Mouse (Mus musculus): ENCODE measurements around the gene Dkk3. TPM values are rescaled to one million over a fixed set of nuclear protein-coding genes. Genes with fewer than 3 reads are reported as not detected.

Gene Dkk3
- polyA plus RNA-seq, 1 experiment from 2014 or later: 18.5 TPM

DNA sequence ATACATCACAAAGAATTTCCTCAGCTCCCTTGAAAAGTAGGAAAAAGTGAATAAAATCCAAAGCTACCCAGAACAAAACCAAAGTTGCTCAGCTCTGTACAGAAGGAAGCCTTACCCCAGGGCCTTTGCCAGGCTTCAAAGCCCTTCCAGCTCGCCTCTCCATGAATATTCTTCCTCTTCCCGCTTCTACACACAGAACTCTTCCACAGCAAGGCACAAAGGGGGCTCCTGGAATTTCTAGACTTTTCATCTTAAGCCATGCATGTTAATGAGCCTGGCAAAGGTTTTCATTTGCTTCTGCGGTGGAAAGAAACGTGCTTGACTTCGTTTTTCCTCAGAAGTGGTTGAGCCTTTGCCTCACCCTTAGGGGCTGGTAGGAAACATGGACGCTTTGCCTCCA, 26.9 kb downstream of the Dkk3 start:
- ATAC-seq (ENCODE audit: low FRiP score, low TSS enrichment): no peak
- Histone ChIP-seq H3K27me3 (ENCODE audit: control insufficient read depth, insufficient read depth, low read length) (no peaks in the 10 kb centered on the region), H3K36me3 (ENCODE audit: control insufficient read depth, insufficient read depth, low read length) (no peaks in the 10 kb centered on the region), H3K4me1 (ENCODE audit: control insufficient read depth, insufficient read depth, low read length) (no peaks in the 10 kb centered on the region), H3K4me3 (replicated peaks; ENCODE audit: low read depth, low read length) (no peak overlapping the region), H3K27ac (replicated peaks; ENCODE audit: low read depth, low read length) (no peak overlapping the region), H3K9me3 (ENCODE audit: control insufficient read depth, low read length) (no peaks in the 10 kb centered on the region), H3K4me2 (ENCODE audit: low read length) (no peak overlapping the region), H3K9ac (replicated peaks; ENCODE audit: low read length) (no peak overlapping the region)
- DNase-seq: peak; percentile 47
- 43% methylated on average over 6 of the region's 6 CpGs for WGBS

- Histone ChIP-seq H3K4me1 (ENCODE audit: control insufficient read depth, insufficient read depth, low read length) (no peaks in the 10 kb centered on the region), H3K9me3 (ENCODE audit: control insufficient read depth, low read length) (no peaks in the 10 kb centered on the region), H3K4me2 (ENCODE audit: low read length) (no peak overlapping the region), H3K36me3 (ENCODE audit: control insufficient read depth, insufficient read depth, low read length) (no peaks in the 10 kb centered on the region), H3K4me3 (replicated peaks; ENCODE audit: low read depth, low read length) (no peak overlapping the region), H3K27ac (replicated peaks; ENCODE audit: low read depth, low read length) (no peak overlapping the region), H3K27me3 (ENCODE audit: control insufficient read depth, insufficient read depth, low read length) (no peaks in the 10 kb centered on the region), H3K9ac (replicated peaks; ENCODE audit: low read length) (no peak overlapping the region)
- ATAC-seq (ENCODE audit: low FRiP score, low TSS enrichment) (no peak), DNase-seq (no peak)
- 99% methylated on average over 3 of the region's 3 CpGs for WGBS
These were observed 28.2 kb downstream of the Dkk3 start for GRCm38 (mm10) chr7:112130660-112131059.

GRCm38 (mm10) chr7:112129851-112130250, 29.0 kb downstream of the Dkk3 start:
- no peak for DNase-seq
- Histone ChIP-seq H3K36me3 (ENCODE audit: control insufficient read depth, insufficient read depth, low read length) (no peaks in the 10 kb centered on the region), H3K9me3 (ENCODE audit: control insufficient read depth, low read length) (no peaks in the 10 kb centered on the region), H3K4me1 (ENCODE audit: control insufficient read depth, insufficient read depth, low read length) (no peaks in the 10 kb centered on the region), H3K9ac (replicated peaks; ENCODE audit: low read length) (no peak overlapping the region), H3K27me3 (ENCODE audit: control insufficient read depth, insufficient read depth, low read length) (no peaks in the 10 kb centered on the region), H3K27ac (replicated peaks; ENCODE audit: low read depth, low read length) (no peak overlapping the region), H3K4me2 (ENCODE audit: low read length) (no peak overlapping the region), H3K4me3 (replicated peaks; ENCODE audit: low read depth, low read length) (no peak overlapping the region)
- no peak for ATAC-seq (ENCODE audit: low FRiP score, low TSS enrichment)
- WGBS: 71% methylated on average over 6 of the region's 6 CpGs

- H3K4me1 ChIP-seq (ENCODE audit: control insufficient read depth, insufficient read depth, low read length): no peaks in the 10 kb centered on the region
These were observed 30.0 kb downstream of the Dkk3 start for GRCm38 (mm10) chr7:112128810-112129209.

DNA sequence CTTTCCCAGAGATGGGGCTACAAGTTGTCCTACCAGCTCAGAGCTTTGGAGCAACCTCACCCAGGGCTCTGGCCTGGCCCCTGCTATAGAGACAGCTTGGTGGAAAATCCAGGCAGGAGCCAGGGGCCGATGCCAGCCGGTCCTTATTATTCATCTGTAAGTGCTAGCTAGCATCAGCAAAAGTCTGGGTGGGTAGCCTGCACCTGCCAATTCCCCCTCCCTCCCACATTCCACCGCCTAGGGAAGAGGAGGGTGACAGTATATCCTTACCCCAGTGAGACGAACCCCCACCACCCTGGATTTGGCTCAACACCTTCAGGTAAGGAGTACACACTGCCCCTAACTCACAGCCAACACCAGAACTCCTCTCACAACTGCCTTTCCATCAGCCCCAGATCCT, 30.9 kb downstream of the Dkk3 start:
- ATAC-seq (ENCODE audit: low FRiP score, low TSS enrichment) (no peak), DNase-seq (no peak)
- no peaks in the 10 kb centered on the region for H3K4me1 ChIP-seq (ENCODE audit: control insufficient read depth, insufficient read depth, low read length)
- 84% methylated on average over 4 of the region's 4 CpGs for WGBS
- no peaks in the 10 kb centered on the region for H3K27me3 ChIP-seq (ENCODE audit: control insufficient read depth, insufficient read depth, low read length)
- no peaks in the 10 kb centered on the region for H3K9me3 ChIP-seq (ENCODE audit: control insufficient read depth, low read length)
- no peak overlapping the region for H3K27ac ChIP-seq (replicated peaks; ENCODE audit: low read depth, low read length)
- H3K9ac ChIP-seq (replicated peaks; ENCODE audit: low read length): no peak overlapping the region
- H3K36me3 ChIP-seq (ENCODE audit: control insufficient read depth, insufficient read depth, low read length): no peaks in the 10 kb centered on the region
- no peak overlapping the region for H3K4me2 ChIP-seq (ENCODE audit: low read length)
- H3K4me3 ChIP-seq (replicated peaks; ENCODE audit: low read depth, low read length): no peak overlapping the region

More at GRCm38 (mm10) chr7:112128810-112129209, 30.0 kb downstream of the Dkk3 start:
- DNase-seq (no peak), ATAC-seq (ENCODE audit: low FRiP score, low TSS enrichment) (no peak)
- Histone ChIP-seq H3K9ac (replicated peaks; ENCODE audit: low read length) (no peak overlapping the region), H3K9me3 (ENCODE audit: control insufficient read depth, low read length) (no peaks in the 10 kb centered on the region), H3K27ac (replicated peaks; ENCODE audit: low read depth, low read length) (no peak overlapping the region), H3K4me3 (replicated peaks; ENCODE audit: low read depth, low read length) (no peak overlapping the region), H3K36me3 (ENCODE audit: control insufficient read depth, insufficient read depth, low read length) (no peaks in the 10 kb centered on the region), H3K27me3 (ENCODE audit: control insufficient read depth, insufficient read depth, low read length) (no peaks in the 10 kb centered on the region), H3K4me2 (ENCODE audit: low read length) (no peak overlapping the region)
- 76% methylated on average over 4 of the region's 4 CpGs for WGBS

GRCm38 (mm10) chr7:112127085-112127637, 31.7 kb downstream of the Dkk3 start:
- no peak overlapping the region for H3K4me3 ChIP-seq (replicated peaks; ENCODE audit: low read depth, low read length)
- no peaks in the 10 kb centered on the region for H3K27me3 ChIP-seq (ENCODE audit: control insufficient read depth, insufficient read depth, low read length)
- H3K4me2 ChIP-seq (ENCODE audit: low read length): no peak overlapping the region
- no peak overlapping the region for H3K9ac ChIP-seq (replicated peaks; ENCODE audit: low read length)
- no peak for ATAC-seq (ENCODE audit: low FRiP score, low TSS enrichment)
- DNase-seq: no peak
- H3K4me1 ChIP-seq (ENCODE audit: control insufficient read depth, insufficient read depth, low read length): no peaks in the 10 kb centered on the region
- no peak overlapping the region for H3K27ac ChIP-seq (replicated peaks; ENCODE audit: low read depth, low read length)
- 82% methylated on average over 5 of the region's 5 CpGs for WGBS
- no peaks in the 10 kb centered on the region for H3K9me3 ChIP-seq (ENCODE audit: control insufficient read depth, low read length)
- H3K36me3 ChIP-seq (ENCODE audit: control insufficient read depth, insufficient read depth, low read length): no peaks in the 10 kb centered on the region

GRCm38 (mm10) chr7:112125625-112126260, 33.1 kb downstream of the Dkk3 start:
- no peaks in the 10 kb centered on the region for H3K27me3 ChIP-seq (ENCODE audit: control insufficient read depth, insufficient read depth, low read length)
- no peaks in the 10 kb centered on the region for H3K4me1 ChIP-seq (ENCODE audit: control insufficient read depth, insufficient read depth, low read length)
- no peak overlapping the region for H3K4me3 ChIP-seq (replicated peaks; ENCODE audit: low read depth, low read length)
- no peak overlapping the region for H3K27ac ChIP-seq (replicated peaks; ENCODE audit: low read depth, low read length)
- no peak overlapping the region for H3K9ac ChIP-seq (replicated peaks; ENCODE audit: low read length)
- no peaks in the 10 kb centered on the region for H3K36me3 ChIP-seq (ENCODE audit: control insufficient read depth, insufficient read depth, low read length)
- H3K9me3 ChIP-seq (ENCODE audit: control insufficient read depth, low read length): no peaks in the 10 kb centered on the region
- no peak overlapping the region for H3K4me2 ChIP-seq (ENCODE audit: low read length)
- ATAC-seq (ENCODE audit: low FRiP score, low TSS enrichment) (no peak), DNase-seq (no peak)
- 87% methylated on average over 7 of the region's 7 CpGs for WGBS

- Histone ChIP-seq H3K27me3 (ENCODE audit: control insufficient read depth, insufficient read depth, low read length) (no peaks in the 10 kb centered on the region), H3K9me3 (ENCODE audit: control insufficient read depth, low read length) (no peaks in the 10 kb centered on the region), H3K9ac (replicated peaks; ENCODE audit: low read length) (no peak overlapping the region), H3K4me3 (replicated peaks; ENCODE audit: low read depth, low read length) (no peak overlapping the region), H3K36me3 (ENCODE audit: control insufficient read depth, insufficient read depth, low read length) (no peaks in the 10 kb centered on the region), H3K4me1 (ENCODE audit: control insufficient read depth, insufficient read depth, low read length) (no peaks in the 10 kb centered on the region), H3K4me2 (ENCODE audit: low read length) (no peak overlapping the region), H3K27ac (replicated peaks; ENCODE audit: low read depth, low read length) (no peak overlapping the region)
- DNase-seq: no peak
- 94% methylated on average over 5 of the region's 5 CpGs for WGBS
- ATAC-seq (ENCODE audit: low FRiP score, low TSS enrichment): no peak
These were observed 35.2 kb downstream of the Dkk3 start for GRCm38 (mm10) chr7:112123612-112124011.

GRCm38 (mm10) chr7:112121866-112122500, 36.9 kb downstream of the Dkk3 start:
- Histone ChIP-seq H3K9ac (replicated peaks; ENCODE audit: low read length) (no peak overlapping the region), H3K27me3 (ENCODE audit: control insufficient read depth, insufficient read depth, low read length) (no peaks in the 10 kb centered on the region), H3K4me2 (ENCODE audit: low read length) (no peak overlapping the region), H3K9me3 (ENCODE audit: control insufficient read depth, low read length) (no peaks in the 10 kb centered on the region), H3K4me1 (ENCODE audit: control insufficient read depth, insufficient read depth, low read length) (no peaks in the 10 kb centered on the region), H3K36me3 (ENCODE audit: control insufficient read depth, insufficient read depth, low read length) (no peaks in the 10 kb centered on the region), H3K27ac (replicated peaks; ENCODE audit: low read depth, low read length) (no peak overlapping the region), H3K4me3 (replicated peaks; ENCODE audit: low read depth, low read length) (no peak overlapping the region)
- 84% methylated on average over 11 of the region's 11 CpGs for WGBS
- DNase-seq: no peak
- ATAC-seq (ENCODE audit: low FRiP score, low TSS enrichment): no peak

All from midbrain, embryonic 14.5 days (tissue).